Mouse (Mus musculus): ENCODE data around the gene Sms. TPM values are rescaled to one million over a fixed set of nuclear protein-coding genes. Genes with fewer than 3 reads are reported as not detected.

Gene Sms
- total and polyA plus RNA-seq, 3 experiments: 90.4 to 258 (median 180) TPM

DNA sequence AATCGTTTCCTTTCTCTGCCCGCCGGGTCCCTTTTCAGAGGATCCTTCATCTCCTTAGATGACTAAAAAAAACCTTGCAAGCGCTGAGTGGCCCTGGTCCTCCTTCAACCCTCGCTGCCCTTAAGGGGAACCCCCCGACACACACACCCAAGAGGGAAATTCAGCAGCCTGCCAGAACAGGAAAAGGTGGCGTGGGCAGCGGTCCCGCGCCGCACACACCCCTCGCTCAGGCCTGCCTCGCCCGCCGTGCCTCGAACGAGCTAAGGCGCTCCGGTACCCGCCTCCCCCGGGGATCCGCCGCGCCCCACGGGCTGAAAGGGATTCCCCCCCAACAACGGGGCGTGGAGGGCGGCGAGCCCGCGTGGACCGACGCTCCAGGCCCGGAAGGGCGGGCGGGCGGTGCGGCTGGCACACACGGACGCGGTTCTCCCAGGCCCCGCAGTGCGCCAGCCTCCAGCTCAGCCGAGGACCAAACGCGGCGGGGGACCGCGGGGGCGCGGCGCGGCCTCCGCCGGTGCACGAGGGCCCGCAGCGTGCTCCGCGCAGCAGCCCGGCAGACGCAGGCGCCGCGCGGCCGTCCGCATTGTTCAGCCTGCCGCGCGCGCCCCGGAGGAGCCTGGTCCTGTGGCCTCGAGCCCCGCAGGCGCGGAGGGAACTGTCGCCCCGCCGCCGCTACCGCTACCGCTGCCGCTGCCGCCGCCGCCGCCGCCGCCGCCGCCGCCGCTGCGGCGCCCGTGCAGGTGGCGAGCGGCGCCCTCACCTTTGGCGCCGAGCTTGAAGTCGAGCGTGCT, 747 bp downstream of the Sms start:
- dilution Hi-C loops (cut with MboI; ENCODE audit: extremely low pct_ligation_motif_present, extremely low pct_unique_long_range_greater_than_20kb, low sequenced_read_pairs) (no loop called here), in situ Hi-C loops (cut with MboI; ENCODE audit: low pct_ligation_motif_present, low pct_unique_long_range_greater_than_20kb, low sequenced_read_pairs) (no loop called here)
- peak; percentile 47 for DNase-seq (ENCODE audit: extremely low read depth)
- peak overlapping the region; percentile 91 for H3K9ac ChIP-seq (ENCODE audit: insufficient read depth, low read depth)
- H3K27me3 ChIP-seq (replicated peaks): no peaks in the 10 kb centered on the region
- H3K27ac ChIP-seq (ENCODE audit: insufficient read depth, low read depth): peak overlapping the region; percentile 96
- peaks cover 0 to 8% of the 10 kb centered on the region in 2 experiments for H3K36me3 ChIP-seq (replicated peaks in 1 of 2; ENCODE audit: control insufficient read depth in 1 of 2, insufficient read depth in 1 of 2, low read length in 1 of 2)
- H3K9me3 ChIP-seq (replicated peaks; ENCODE audit: low read length): peaks cover 3% of the 10 kb centered on the region
- H3K4me1 ChIP-seq (ENCODE audit: control insufficient read depth in 1 of 2, insufficient read depth in 2 of 2): peaks cover 0 to 14% of the 10 kb centered on the region in 2 experiments; a peak in 2 of 4 replicates
- peak overlapping the region; percentile 61 to 100 (median 65) for H3K4me3 ChIP-seq (replicated peaks in 1 of 3; ENCODE audit: low read depth in 2 of 3, low read length in 2 of 3, poor library complexity in 1 of 3)
- 0 out of 2 replicates have a peak overlapping the region, but pooled peaks have one; percentile 29 for H3K4me2 ChIP-seq (ENCODE audit: insufficient read depth, low read depth, poor library complexity, severe bottlenecking)
- TF ChIP-seq MYC (IDR thresholded peaks at IDR 0.05; ENCODE audit: low read depth, low read length) (no peak), UBTF (IDR thresholded peaks at IDR 0.05; ENCODE audit: low read depth, low read length) (0 out of 2 replicates have a peak, but pooled peaks have one; percentile 50), NELFE (IDR thresholded peaks at IDR 0.05; ENCODE audit: low read depth, low read length) (no peak), CHD1 (IDR thresholded peaks at IDR 0.05; ENCODE audit: low read depth, low read length) (no peak), MAX (IDR thresholded peaks at IDR 0.05; ENCODE audit: low read length) (no peak), ZMIZ1 (IDR thresholded peaks at IDR 0.05; ENCODE audit: low read depth, low read length) (no peak), POLR2A (IDR thresholded peaks at IDR 0.05; ENCODE audit: low read depth, low read length) (peak; percentile 23; the same call in 1 of the 2 replicates), SIN3A (IDR thresholded peaks at IDR 0.05; ENCODE audit: low read length) (no peak; the same call in 1 of the 2 replicates), ZC3H11A (IDR thresholded peaks at IDR 0.05; ENCODE audit: low read depth, low read length) (no peak), KAT2A (IDR thresholded peaks at IDR 0.05; ENCODE audit: insufficient replicate concordance, low read length) (no peak), MXI1 (IDR thresholded peaks at IDR 0.05; ENCODE audit: low read depth, low read length) (peak; percentile 71; the same call in 1 of the 2 replicates), EP300 (IDR thresholded peaks at IDR 0.05; ENCODE audit: low read length) (0 out of 2 replicates have a peak, but pooled peaks have one; percentile 22), E2F4 (IDR thresholded peaks at IDR 0.05; ENCODE audit: insufficient replicate concordance, low read depth, low read length) (no peak), TCF12 (IDR thresholded peaks at IDR 0.05; ENCODE audit: low read depth, low read length) (peak; percentile 30; the same call in 1 of the 2 replicates), MEF2A (IDR thresholded peaks at IDR 0.05; ENCODE audit: borderline replicate concordance, low read depth, low read length) (no peak), ELF1 (IDR thresholded peaks at IDR 0.05; ENCODE audit: low read depth, low read length) (peak; percentile 21; the same call in 1 of the 2 replicates)
- peaks cover 47% of the 10 kb centered on the region for H3K79me2 ChIP-seq (replicated peaks; ENCODE audit: control insufficient read depth, extremely low read depth, insufficient read depth, poor library complexity, severe bottlenecking)

DNA sequence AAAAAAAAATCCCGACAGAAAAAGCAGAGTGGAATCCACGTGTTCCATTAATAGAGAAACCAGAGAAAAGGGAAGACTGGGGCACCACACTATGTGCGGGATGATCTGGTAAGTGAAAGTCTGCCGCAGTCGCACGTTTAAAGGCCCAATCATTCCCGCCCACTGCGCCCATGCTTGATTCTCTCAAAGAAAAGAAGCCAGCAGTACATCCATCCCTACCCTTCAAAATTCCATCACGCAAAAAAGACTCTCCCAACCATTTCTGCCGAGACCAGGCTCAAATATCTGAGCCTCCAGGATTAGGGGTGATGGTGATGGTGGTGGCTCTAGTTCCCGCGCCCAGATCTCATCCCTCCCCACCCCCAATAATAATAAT, 1.3 kb downstream of the Sms start:
- Histone ChIP-seq H3K9ac (ENCODE audit: insufficient read depth, low read depth) (peak overlapping the region; percentile 91), H3K4me1 (ENCODE audit: control insufficient read depth in 1 of 2, insufficient read depth in 2 of 2) (peaks cover 0 to 14% of the 10 kb centered on the region in 2 experiments; a peak in 2 of 4 replicates), H3K4me3 (replicated peaks in 1 of 3; ENCODE audit: low read depth in 2 of 3, low read length in 2 of 3, poor library complexity in 1 of 3) (peak overlapping the region; percentile 61 to 100 (median 65)), H3K9me3 (replicated peaks; ENCODE audit: low read length) (peaks cover 3% of the 10 kb centered on the region), H3K4me2 (ENCODE audit: insufficient read depth, low read depth, poor library complexity, severe bottlenecking) (peak overlapping the region; percentile 64; the same call in 1 of the 2 replicates), H3K27ac (ENCODE audit: insufficient read depth, low read depth) (peak overlapping the region; percentile 96; the same call in 1 of the 2 replicates), H3K27me3 (replicated peaks) (no peaks in the 10 kb centered on the region), H3K79me2 (replicated peaks; ENCODE audit: control insufficient read depth, extremely low read depth, insufficient read depth, poor library complexity, severe bottlenecking) (peaks cover 51% of the 10 kb centered on the region), H3K36me3 (replicated peaks in 1 of 2; ENCODE audit: control insufficient read depth in 1 of 2, insufficient read depth in 1 of 2, low read length in 1 of 2) (peaks cover 0 to 10% of the 10 kb centered on the region in 2 experiments)
- no peak for DNase-seq (ENCODE audit: extremely low read depth)
- in situ Hi-C loops (cut with MboI; ENCODE audit: low pct_ligation_motif_present, low pct_unique_long_range_greater_than_20kb, low sequenced_read_pairs): no loop called here
- dilution Hi-C loops (cut with MboI; ENCODE audit: extremely low pct_ligation_motif_present, extremely low pct_unique_long_range_greater_than_20kb, low sequenced_read_pairs): no loop called here
- TF ChIP-seq UBTF (IDR thresholded peaks at IDR 0.05; ENCODE audit: low read depth, low read length): no peak
- TF ChIP-seq MAZ (IDR thresholded peaks at IDR 0.05; ENCODE audit: low read depth, low read length): no peak
- no peak for TF ChIP-seq IRF4 (IDR thresholded peaks at IDR 0.05; ENCODE audit: low read depth, low read length)
- TF ChIP-seq ZKSCAN1 (IDR thresholded peaks at IDR 0.05; ENCODE audit: borderline replicate concordance, low read depth, low read length): no peak
- no peak for TF ChIP-seq POLR2A (IDR thresholded peaks at IDR 0.05; ENCODE audit: low read depth, low read length)
- TF ChIP-seq BHLHE40 (IDR thresholded peaks at IDR 0.05; ENCODE audit: low read depth, low read length): peak; percentile 70
- no peak for TF ChIP-seq USF1 (IDR thresholded peaks at IDR 0.05; ENCODE audit: low read depth, low read length)
- TF ChIP-seq MXI1 (IDR thresholded peaks at IDR 0.05; ENCODE audit: low read depth, low read length): peak; percentile 74
- TF ChIP-seq ETS1 (conservative IDR thresholded peaks at IDR 0.05; ENCODE audit: low read depth, low read length): no peak
- no peak for TF ChIP-seq E2F4 (IDR thresholded peaks at IDR 0.05; ENCODE audit: insufficient replicate concordance, low read depth, low read length)
- no peak for TF ChIP-seq NELFE (IDR thresholded peaks at IDR 0.05; ENCODE audit: low read depth, low read length)
- TF ChIP-seq TCF12 (IDR thresholded peaks at IDR 0.05; ENCODE audit: low read depth, low read length): no peak
- no peak for TF ChIP-seq GABPA (IDR thresholded peaks at IDR 0.05; ENCODE audit: insufficient replicate concordance, low read depth, low read length)
- TF ChIP-seq RCOR1 (conservative IDR thresholded peaks at IDR 0.05; ENCODE audit: low read depth, low read length): no peak
- TF ChIP-seq MYC (IDR thresholded peaks at IDR 0.05; ENCODE audit: low read depth, low read length): peak; percentile 41; the same call in 1 of the 2 replicates
- TF ChIP-seq POLR2AphosphoS2 (IDR thresholded peaks at IDR 0.05; ENCODE audit: low read depth, low read length): no peak
- TF ChIP-seq CHD1 (IDR thresholded peaks at IDR 0.05; ENCODE audit: low read depth, low read length): peak; percentile 51; the same call in 1 of the 2 replicates
- TF ChIP-seq MAX (IDR thresholded peaks at IDR 0.05; ENCODE audit: low read length): no peak
- TF ChIP-seq USF2 (conservative IDR thresholded peaks at IDR 0.05; ENCODE audit: low read depth, low read length): no peak
- TF ChIP-seq EP300 (IDR thresholded peaks at IDR 0.05; ENCODE audit: low read length): no peak
- TF ChIP-seq RAD21 (IDR thresholded peaks at IDR 0.05; ENCODE audit: low read depth, low read length): no peak
- no peak for TF ChIP-seq CTCF (conservative IDR thresholded peaks at IDR 0.05 in 1 of 2, IDR thresholded peaks at IDR 0.05 in 1 of 2; ENCODE audit: low read depth in 2 of 2, low read length in 2 of 2)
